In the genomic region with DNA sequence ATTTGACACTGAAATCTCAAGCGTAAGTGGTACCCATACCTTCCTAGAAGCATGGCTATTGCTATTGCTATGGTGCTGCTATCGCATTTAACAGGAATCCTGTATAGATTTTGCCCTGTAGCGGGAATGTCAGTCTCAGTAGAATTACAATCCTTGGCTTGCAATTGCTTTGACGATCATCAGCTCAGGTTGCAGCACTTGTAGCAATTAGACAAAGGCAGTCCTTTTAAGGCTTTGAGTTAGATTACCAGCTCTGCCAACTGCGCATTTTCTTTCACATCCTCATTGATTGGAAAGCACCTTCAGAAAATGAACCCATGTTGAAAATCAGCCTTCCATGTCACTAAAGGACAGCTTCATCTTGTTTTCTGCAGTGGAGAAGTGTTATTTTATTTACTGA, we compare ENCODE assay signal across 20 mouse cellular contexts.
DNase-seq lines count a peak whose midpoint lies in the region; ATAC-seq lines count a peak whose summit lies in the region.
"Had no signal": no experiment of that assay in that cellular context is flagged by ENCODE, and none has a peak within 500 bp of the region (broad histone marks: within the 10 kb centered on the region; RNA-seq: fewer than 3 reads in every experiment).

No protein-coding gene starts in this region.

- peak overlapping the region; percentile 68 for H3K27ac ChIP-seq in midbrain, embryonic 13.5 days
- H3K27ac ChIP-seq in midbrain, embryonic 15.5 days: no peak overlapping the region
- H3K27ac ChIP-seq in embryonic facial prominence, embryonic 10.5 days (replicated peaks): no peak overlapping the region
- H3K27ac ChIP-seq in hindbrain, embryonic 14.5 days: peak overlapping the region; percentile 9; the same call in 1 of the 2 replicates
- H3K27ac ChIP-seq: embryonic facial prominence, embryonic 13.5 days; gastrocnemius, adult 2 months; heart, embryonic 15.5 days; limb, embryonic 12.5 days; liver, embryonic 13.5 days; lung, embryonic 15.5 days; macrophage had no signal

- 24% methylated on average over 5 of the region's 5 CpGs for WGBS in midbrain, embryonic 13.5 days
- 25% methylated on average over 5 of the region's 5 CpGs for WGBS in midbrain, embryonic 15.5 days
- WGBS in embryonic facial prominence, embryonic 10.5 days: 44% methylated on average over 5 of the region's 5 CpGs
- WGBS in hindbrain, embryonic 14.5 days: 34% methylated on average over 5 of the region's 5 CpGs

- H3K4me3 ChIP-seq in midbrain, embryonic 13.5 days (replicated peaks): no peak overlapping the region
- H3K4me3 ChIP-seq in midbrain, embryonic 15.5 days: no peak overlapping the region
- H3K4me3 ChIP-seq in embryonic facial prominence, embryonic 10.5 days: no peak overlapping the region
- no peak overlapping the region for H3K4me3 ChIP-seq in hindbrain, embryonic 14.5 days (replicated peaks; ENCODE audit: low read length)
- H3K4me3 ChIP-seq: embryonic facial prominence, embryonic 13.5 days; gastrocnemius, adult 2 months; heart, embryonic 15.5 days; limb, embryonic 12.5 days; liver, embryonic 13.5 days; lung, embryonic 15.5 days had no signal

- no peaks in the 10 kb centered on the region for H3K36me3 ChIP-seq in midbrain, embryonic 13.5 days
- no peaks in the 10 kb centered on the region for H3K36me3 ChIP-seq in midbrain, embryonic 15.5 days (replicated peaks)
- H3K36me3 ChIP-seq in embryonic facial prominence, embryonic 10.5 days (replicated peaks): no peaks in the 10 kb centered on the region
- no peaks in the 10 kb centered on the region for H3K36me3 ChIP-seq in hindbrain, embryonic 14.5 days (replicated peaks; ENCODE audit: control insufficient read depth, insufficient read depth)
- H3K36me3 ChIP-seq: embryonic facial prominence, embryonic 13.5 days; heart, embryonic 15.5 days; limb, embryonic 12.5 days; liver, embryonic 13.5 days; lung, embryonic 15.5 days had no signal

- H3K9me3 ChIP-seq in midbrain, embryonic 13.5 days: no peaks in the 10 kb centered on the region
- no peaks in the 10 kb centered on the region for H3K9me3 ChIP-seq in midbrain, embryonic 15.5 days
- no peaks in the 10 kb centered on the region for H3K9me3 ChIP-seq in embryonic facial prominence, embryonic 10.5 days
- H3K9me3 ChIP-seq in hindbrain, embryonic 14.5 days (ENCODE audit: control insufficient read depth, low read length): no peaks in the 10 kb centered on the region
- H3K9me3 ChIP-seq: embryonic facial prominence, embryonic 13.5 days; heart, embryonic 15.5 days; limb, embryonic 12.5 days; lung, embryonic 15.5 days had no signal

- H3K9ac ChIP-seq in midbrain, embryonic 13.5 days (replicated peaks): no peak overlapping the region
- H3K9ac ChIP-seq in midbrain, embryonic 15.5 days: no peak overlapping the region
- H3K9ac ChIP-seq in hindbrain, embryonic 14.5 days: no peak overlapping the region
- H3K9ac ChIP-seq: embryonic facial prominence, embryonic 13.5 days; heart, embryonic 15.5 days; limb, embryonic 12.5 days; liver, embryonic 13.5 days; lung, embryonic 15.5 days had no signal

- ATAC-seq in midbrain, embryonic 13.5 days: no peak; the same call in 1 of the 2 replicates
- no peak for ATAC-seq in midbrain, embryonic 15.5 days (replicated peaks)
- no peak for ATAC-seq in hindbrain, embryonic 14.5 days (ENCODE audit: low FRiP score)

- H3K27me3 ChIP-seq in midbrain, embryonic 13.5 days: no peaks in the 10 kb centered on the region
- no peaks in the 10 kb centered on the region for H3K27me3 ChIP-seq in midbrain, embryonic 15.5 days (replicated peaks)
- no peaks in the 10 kb centered on the region for H3K27me3 ChIP-seq in embryonic facial prominence, embryonic 10.5 days (replicated peaks; ENCODE audit: low read depth, poor library complexity, severe bottlenecking)
- H3K27me3 ChIP-seq in hindbrain, embryonic 14.5 days (ENCODE audit: control insufficient read depth, insufficient read depth, low read length): no peaks in the 10 kb centered on the region
- H3K27me3 ChIP-seq: embryonic facial prominence, embryonic 13.5 days; heart, embryonic 15.5 days; limb, embryonic 12.5 days; liver, embryonic 13.5 days; lung, embryonic 15.5 days had no signal

- H3K4me1 ChIP-seq in midbrain, embryonic 13.5 days (replicated peaks): peaks cover 23% of the 10 kb centered on the region
- H3K4me1 ChIP-seq in midbrain, embryonic 15.5 days: peaks cover 12% of the 10 kb centered on the region
- peaks cover 17% of the 10 kb centered on the region for H3K4me1 ChIP-seq in embryonic facial prominence, embryonic 10.5 days
- H3K4me1 ChIP-seq in hindbrain, embryonic 14.5 days (replicated peaks; ENCODE audit: control insufficient read depth, insufficient read depth, low read length): peaks cover 8% of the 10 kb centered on the region; the same call in 1 of the 2 replicates
- H3K4me1 ChIP-seq: embryonic facial prominence, embryonic 13.5 days; heart, embryonic 15.5 days; limb, embryonic 12.5 days; liver, embryonic 13.5 days; lung, embryonic 15.5 days had no signal

- DNase-seq in embryonic facial prominence, embryonic 10.5 days (ENCODE audit: low spot score): peak; percentile 35
- DNase-seq in hindbrain, embryonic 14.5 days (ENCODE audit: low spot score): peak; percentile 54
- no peak for DNase-seq in kidney, adult 11 months
- DNase-seq in right cerebral cortex, postnatal 36 days (ENCODE audit: low spot score in 2 of 2): no peak
- DNase-seq in cerebellum, postnatal 4 days (ENCODE audit: low spot score in 2 of 2): no peak
- DNase-seq: cerebellum, adult 9-11 months; gastrocnemius, adult 2 months; heart, adult 18-20 months; kidney, adult 8-10 months; kidney, postnatal 36 days; layer of hippocampus, adult 9-11 months; liver, embryonic 13.5 days; retina, postnatal 1 day had no signal

- no peak overlapping the region; the same call in 1 of the 2 replicates for H3K4me2 ChIP-seq in midbrain, embryonic 13.5 days (replicated peaks)
- H3K4me2 ChIP-seq in midbrain, embryonic 15.5 days: no peak overlapping the region
- H3K4me2 ChIP-seq in hindbrain, embryonic 14.5 days (replicated peaks): no peak overlapping the region; the same call in 1 of the 2 replicates
- H3K4me2 ChIP-seq: embryonic facial prominence, embryonic 13.5 days; heart, embryonic 15.5 days; limb, embryonic 12.5 days; liver, embryonic 13.5 days; lung, embryonic 15.5 days had no signal

Comparison
In these comparisons a context has a peak if more than half of its experiments do, and no peak if none do; other contexts are left out.
1. H3K27ac ChIP-seq: peak in midbrain, embryonic 13.5 days (single experiment) and hindbrain, embryonic 14.5 days (single experiment); none in midbrain, embryonic 15.5 days (single experiment) and embryonic facial prominence, embryonic 10.5 days (single experiment).
2. DNase-seq: peak in embryonic facial prominence, embryonic 10.5 days (single experiment) and hindbrain, embryonic 14.5 days (single experiment); none in kidney, adult 11 months (single experiment), right cerebral cortex, postnatal 36 days (0 of 2) and cerebellum, postnatal 4 days (0 of 2).